Mouse (Mus musculus): Measurements from ENCODE around the gene Ticam1. TPM values are rescaled to one million over a fixed set of nuclear protein-coding genes. Genes with fewer than 3 reads are reported as not detected.
"Not testable (repeated sequence)": the region's sequence is repeated elsewhere in the genome, so short reads cannot be mapped to it uniquely, and the experiment has no call there.

Ticam1 gene
- polyA plus RNA-seq, 1 experiment = 33.3 TPM

DNA sequence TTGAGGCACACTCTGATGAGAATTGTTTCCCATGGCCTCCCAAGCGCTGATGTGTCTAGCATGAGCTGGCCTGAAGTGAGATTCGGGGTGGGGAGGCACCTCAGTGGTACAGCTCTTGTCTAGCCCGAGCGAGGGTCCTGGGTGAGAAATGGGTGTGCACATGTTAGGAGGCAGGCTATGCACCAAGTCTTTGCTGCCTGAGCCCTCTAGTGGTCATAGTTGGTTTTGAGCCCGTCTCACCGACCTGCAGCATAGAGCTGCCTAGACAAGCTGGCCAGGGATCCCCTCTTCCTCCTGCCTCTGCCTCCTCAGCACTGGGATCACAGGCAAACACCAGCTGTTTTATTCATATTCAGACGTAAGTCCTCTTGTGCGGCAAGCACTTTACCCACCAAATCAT, 12.6 kb downstream of the Ticam1 start:
- Histone ChIP-seq H3K36me3 (ENCODE audit: control insufficient read depth, insufficient read depth, low read length) (no peaks in the 10 kb centered on the region; the same call in 1 of the 2 replicates), H3K27ac (ENCODE audit: insufficient read depth, low read depth, low read length) (no peak overlapping the region), H3K27me3 (replicated peaks; ENCODE audit: control insufficient read depth, insufficient read depth, low read length) (no peaks in the 10 kb centered on the region), H3K4me3 (ENCODE audit: insufficient read depth, low read depth, low read length) (no peak overlapping the region), H3K4me1 (ENCODE audit: control insufficient read depth, insufficient read depth, low read length) (peaks cover 23% of the 10 kb centered on the region)
- WGBS = 17% methylated on average over 8 of the region's 8 CpGs
- TF ChIP-seq CTCF (conservative IDR thresholded peaks at IDR 0.05; ENCODE audit: insufficient read depth, insufficient read length, low read depth, low read length) = peak; percentile 87
- no peak for TF ChIP-seq POLR2A (IDR thresholded peaks at IDR 0.05; ENCODE audit: low read depth, low read length)
- peak; percentile 84 for DNase-seq

DNA sequence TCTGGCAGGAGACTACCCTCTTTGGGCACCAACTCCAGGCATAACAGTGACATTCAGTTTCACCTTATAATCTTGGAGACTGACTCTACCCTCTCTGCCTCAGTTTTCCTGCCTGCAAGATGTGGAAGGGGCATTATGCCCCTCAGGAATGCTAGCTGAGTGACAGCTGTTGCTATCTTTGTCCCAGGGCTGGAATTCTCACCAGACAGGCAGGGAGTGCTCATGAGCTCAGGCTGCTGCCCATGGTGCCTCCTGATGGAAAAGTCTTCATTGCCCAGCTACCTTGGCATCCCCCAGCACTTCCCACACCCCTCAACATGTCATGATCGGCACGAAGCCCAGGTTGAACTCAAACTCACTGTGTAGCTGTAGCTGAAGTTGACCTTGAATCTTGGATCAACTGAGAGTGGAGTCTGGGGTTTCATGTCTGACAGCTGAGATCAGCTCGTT, 13.9 kb downstream of the Ticam1 start:
- Histone ChIP-seq H3K27ac (ENCODE audit: insufficient read depth, low read depth, low read length) (no peak overlapping the region), H3K36me3 (ENCODE audit: control insufficient read depth, insufficient read depth, low read length) (no peaks in the 10 kb centered on the region; the same call in 1 of the 2 replicates), H3K4me3 (ENCODE audit: insufficient read depth, low read depth, low read length) (no peak overlapping the region), H3K4me1 (ENCODE audit: control insufficient read depth, insufficient read depth, low read length) (peaks cover 26% of the 10 kb centered on the region), H3K27me3 (replicated peaks; ENCODE audit: control insufficient read depth, insufficient read depth, low read length) (no peaks in the 10 kb centered on the region)
- WGBS = 68% methylated on average over 3 of the region's 3 CpGs
- TF ChIP-seq CTCF (conservative IDR thresholded peaks at IDR 0.05; ENCODE audit: insufficient read depth, insufficient read length, low read depth, low read length) (no peak), POLR2A (IDR thresholded peaks at IDR 0.05; ENCODE audit: low read depth, low read length) (no peak)
- no peak for DNase-seq

DNA sequence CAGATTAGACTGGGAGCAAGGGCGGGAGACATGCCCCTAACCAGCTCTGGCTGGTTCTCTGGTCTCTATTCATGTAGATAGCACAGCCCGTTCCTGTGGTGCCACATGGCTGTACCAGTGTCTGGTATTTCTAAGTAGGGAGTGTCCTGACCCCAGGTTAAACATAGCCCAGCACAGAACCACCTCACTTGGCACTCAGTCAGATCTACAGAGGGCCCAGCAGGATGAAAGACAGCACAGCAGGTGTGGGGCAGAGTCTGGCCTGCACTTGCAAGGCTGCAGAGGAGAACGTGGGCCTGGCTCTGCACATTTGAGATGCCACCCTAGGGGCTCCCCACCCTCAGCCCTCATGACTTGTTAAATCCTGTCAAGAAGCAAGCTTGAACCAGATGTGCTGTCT, 15.4 kb downstream of the Ticam1 start:
- no peak overlapping the region for H3K27ac ChIP-seq (ENCODE audit: insufficient read depth, low read depth, low read length)
- TF ChIP-seq POLR2A (IDR thresholded peaks at IDR 0.05; ENCODE audit: low read depth, low read length) = no peak
- TF ChIP-seq CTCF (conservative IDR thresholded peaks at IDR 0.05; ENCODE audit: insufficient read depth, insufficient read length, low read depth, low read length) = no peak
- DNase-seq = peak; percentile 72

DNA sequence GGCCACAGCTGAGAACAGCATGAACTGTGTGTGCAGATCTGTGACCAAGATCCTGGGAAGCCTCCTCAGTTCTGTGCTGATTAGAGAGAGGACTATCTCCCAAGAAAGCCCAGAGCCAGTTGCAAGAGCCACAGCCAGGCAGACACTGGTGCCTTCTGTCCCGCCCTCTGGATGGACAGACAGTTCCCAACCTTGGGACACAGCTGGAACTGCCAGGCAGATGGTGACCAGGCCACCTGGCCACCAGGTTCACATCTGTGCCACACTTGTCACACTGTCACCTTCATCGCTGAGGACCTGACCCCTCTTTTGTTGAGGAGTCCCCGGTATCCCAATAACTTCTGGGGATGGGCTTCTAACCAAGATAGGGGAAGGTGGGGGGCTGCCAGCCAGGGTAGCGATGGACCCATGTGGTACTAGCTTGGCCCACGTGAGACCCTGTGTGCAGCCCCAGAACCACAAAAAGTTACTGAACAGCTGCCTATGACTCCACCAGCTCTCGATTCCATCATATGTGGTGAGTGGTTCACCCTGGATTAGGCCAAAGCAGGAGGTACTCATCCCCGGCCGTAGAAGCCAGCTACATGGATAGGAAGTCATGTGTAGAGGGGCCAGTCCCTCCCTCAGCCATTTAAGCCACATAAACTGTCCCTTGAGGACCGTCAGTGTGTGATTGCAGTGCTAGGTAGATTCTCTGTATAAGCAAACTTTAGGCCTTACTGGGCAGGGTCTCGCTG, 17.1 kb downstream of the Ticam1 start:
- 82% methylated on average over 10 of the region's 10 CpGs for WGBS
- TF ChIP-seq CTCF (conservative IDR thresholded peaks at IDR 0.05; ENCODE audit: insufficient read depth, insufficient read length, low read depth, low read length) (no peak), POLR2A (IDR thresholded peaks at IDR 0.05; ENCODE audit: low read depth, low read length) (no peak)
- Histone ChIP-seq H3K27ac (ENCODE audit: insufficient read depth, low read depth, low read length) (no peak overlapping the region), H3K27me3 (replicated peaks; ENCODE audit: control insufficient read depth, insufficient read depth, low read length) (no peaks in the 10 kb centered on the region), H3K4me3 (ENCODE audit: insufficient read depth, low read depth, low read length) (no peak overlapping the region), H3K4me1 (ENCODE audit: control insufficient read depth, insufficient read depth, low read length) (peaks cover 26% of the 10 kb centered on the region), H3K36me3 (ENCODE audit: control insufficient read depth, insufficient read depth, low read length) (no peaks in the 10 kb centered on the region; the same call in 1 of the 2 replicates)
- DNase-seq = no peak

More for the DNA sequence above, 15.4 kb downstream of the Ticam1 start:
- H3K27me3 ChIP-seq (replicated peaks; ENCODE audit: control insufficient read depth, insufficient read depth, low read length) = no peaks in the 10 kb centered on the region
- peaks cover 26% of the 10 kb centered on the region for H3K4me1 ChIP-seq (ENCODE audit: control insufficient read depth, insufficient read depth, low read length)
- 29% methylated on average over 3 of the region's 3 CpGs for WGBS
- H3K36me3 ChIP-seq (ENCODE audit: control insufficient read depth, insufficient read depth, low read length) = no peaks in the 10 kb centered on the region; the same call in 1 of the 2 replicates
- no peak overlapping the region for H3K4me3 ChIP-seq (ENCODE audit: insufficient read depth, low read depth, low read length)

DNA sequence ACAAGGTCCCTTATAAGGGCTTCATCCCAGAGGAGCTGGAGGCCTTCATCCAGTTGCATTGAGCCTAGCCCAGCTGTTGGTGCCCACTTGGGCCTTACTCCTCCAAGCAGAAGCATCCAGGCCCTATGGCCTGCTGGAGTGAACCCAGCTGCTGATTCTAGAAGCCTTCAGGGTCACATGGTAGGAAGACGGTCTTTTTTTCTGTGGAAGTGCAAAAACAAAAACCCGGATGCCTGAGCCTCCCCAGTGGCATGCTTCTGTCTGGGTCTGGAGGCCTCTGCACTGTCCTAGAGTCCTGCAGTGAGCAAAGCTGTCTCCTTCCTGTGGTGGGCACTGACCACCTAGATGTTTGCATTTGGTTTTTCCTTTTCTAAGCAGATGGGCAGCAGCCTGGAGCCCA, 17.8 kb downstream of the Ticam1 start:
- H3K4me3 ChIP-seq (ENCODE audit: insufficient read depth, low read depth, low read length); DNase-seq; H3K27ac ChIP-seq (ENCODE audit: insufficient read depth, low read depth, low read length); H3K36me3 ChIP-seq (ENCODE audit: control insufficient read depth, insufficient read depth, low read length); H3K27me3 ChIP-seq (replicated peaks; ENCODE audit: control insufficient read depth, insufficient read depth, low read length): not testable (repeated sequence)
- H3K4me1 ChIP-seq (ENCODE audit: control insufficient read depth, insufficient read depth, low read length) = peaks cover 26% of the 10 kb centered on the region
- 21% methylated on average over 2 of the region's 2 CpGs for WGBS

DNA sequence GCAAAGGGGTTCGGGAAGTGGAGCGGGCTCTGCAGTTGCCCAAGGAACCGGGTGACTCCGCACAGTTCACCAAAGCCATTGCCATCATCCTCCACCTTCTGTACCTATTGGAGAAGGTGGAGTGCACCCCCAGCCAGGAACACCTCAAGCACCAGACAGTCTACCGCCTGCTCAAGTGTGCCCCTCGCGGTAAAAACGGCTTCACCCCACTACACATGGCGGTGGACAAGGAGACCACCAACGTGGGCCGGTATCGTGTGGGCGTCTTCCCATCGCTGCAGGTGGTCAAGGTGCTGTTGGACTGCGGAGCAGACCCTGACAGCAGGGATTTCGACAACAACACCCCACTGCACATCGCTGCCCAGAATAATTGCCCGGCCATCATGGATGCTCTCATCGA, 18.3 kb downstream of the Ticam1 start:
- not testable (repeated sequence) for H3K27me3 ChIP-seq (replicated peaks; ENCODE audit: control insufficient read depth, insufficient read depth, low read length); H3K4me3 ChIP-seq (ENCODE audit: insufficient read depth, low read depth, low read length); H3K36me3 ChIP-seq (ENCODE audit: control insufficient read depth, insufficient read depth, low read length); DNase-seq; H3K27ac ChIP-seq (ENCODE audit: insufficient read depth, low read depth, low read length)
- WGBS = 89% methylated on average over 19 of the region's 19 CpGs
- H3K4me1 ChIP-seq (ENCODE audit: control insufficient read depth, insufficient read depth, low read length) = peaks cover 26% of the 10 kb centered on the region

DNA sequence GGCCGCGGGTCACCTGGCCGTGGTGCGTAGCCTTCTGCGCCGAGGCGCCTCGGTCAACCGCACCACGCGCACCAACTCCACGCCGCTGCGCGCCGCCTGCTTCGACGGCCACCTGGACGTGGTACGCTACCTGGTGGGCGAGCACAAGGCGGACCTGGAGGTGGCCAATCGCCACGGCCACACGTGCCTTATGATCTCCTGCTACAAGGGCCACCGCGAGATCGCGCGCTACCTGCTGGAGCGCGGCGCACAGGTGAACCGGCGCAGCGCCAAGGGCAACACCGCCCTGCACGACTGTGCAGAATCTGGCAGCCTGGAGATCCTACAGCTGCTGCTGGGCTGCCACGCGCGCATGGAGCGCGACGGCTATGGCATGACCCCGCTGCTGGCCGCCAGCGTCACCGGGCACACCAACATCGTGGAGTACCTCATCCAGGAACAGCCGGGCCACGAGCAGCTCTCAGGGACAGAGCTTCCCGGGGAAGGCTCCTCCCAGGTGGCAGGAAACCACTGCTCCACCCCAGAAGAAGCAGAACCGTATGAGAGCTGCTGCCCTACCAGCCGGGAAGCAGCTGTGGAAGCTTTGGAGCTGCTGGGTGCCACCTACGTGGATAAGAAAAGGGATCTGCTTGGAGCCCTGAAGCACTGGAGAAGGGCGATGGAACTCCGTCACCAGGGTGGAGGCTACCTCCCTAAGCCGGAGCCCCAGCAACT, 19.2 kb downstream of the Ticam1 start:
- Histone ChIP-seq H3K36me3 (ENCODE audit: control insufficient read depth, insufficient read depth, low read length) (no peaks in the 10 kb centered on the region), H3K27ac (ENCODE audit: insufficient read depth, low read depth, low read length) (peak overlapping the region; percentile 43), H3K4me3 (ENCODE audit: insufficient read depth, low read depth, low read length) (peak overlapping the region; percentile 67), H3K4me1 (ENCODE audit: control insufficient read depth, insufficient read depth, low read length) (peaks cover 26% of the 10 kb centered on the region), H3K27me3 (replicated peaks; ENCODE audit: control insufficient read depth, insufficient read depth, low read length) (no peaks in the 10 kb centered on the region)
- WGBS = 5% methylated on average over 58 of the region's 58 CpGs
- peak; percentile 69 for DNase-seq
- TF ChIP-seq CTCF (conservative IDR thresholded peaks at IDR 0.05; ENCODE audit: insufficient read depth, insufficient read length, low read depth, low read length) = no peak
- no peak for TF ChIP-seq POLR2A (IDR thresholded peaks at IDR 0.05; ENCODE audit: low read depth, low read length)
